Mouse (Mus musculus) c-Kit-positive CD71-positive TER-119-negative erythroid progenitor cells, embryonic 14.5 days (primary cell): ENCODE results near the gene Thap7.
"Not testable (repeated sequence)": the region's sequence is repeated elsewhere in the genome, so short reads cannot be mapped to it uniquely, and the experiment has no call there.

Experiments
- DNase-seq: peaks from one replicate; pipeline ENCODE4 v3.0.0-alpha.2; 2013; ENCODE audit warnings: low read depth

Thap7 gene

GRCm38 (mm10) chr16:17529981-17530586, 852 bp downstream of the Thap7 start:
- no peak for DNase-seq

GRCm38 (mm10) chr16:17528276-17528675, 2.7 kb downstream of the Thap7 start:
- DNase-seq = no peak

GRCm38 (mm10) chr16:17527606-17528005, 3.3 kb downstream of the Thap7 start:
- DNase-seq = no peak

- DNase-seq = no peak
Measured at GRCm38 (mm10) chr16:17526223-17526622, 4.7 kb downstream of the Thap7 start.

- no peak for DNase-seq
Measured at GRCm38 (mm10) chr16:17525524-17525923, 5.4 kb downstream of the Thap7 start.

- DNase-seq = no peak
Measured at GRCm38 (mm10) chr16:17524156-17524555, 6.8 kb downstream of the Thap7 start.

- DNase-seq = no peak
Measured at GRCm38 (mm10) chr16:17518910-17519309, 12.0 kb downstream of the Thap7 start.

GRCm38 (mm10) chr16:17511431-17511830, 19.5 kb downstream of the Thap7 start:
- DNase-seq = no peak

- DNase-seq = no peak
Measured at GRCm38 (mm10) chr16:17510686-17511085, 20.2 kb downstream of the Thap7 start.

GRCm38 (mm10) chr16:17510143-17510542, 20.8 kb downstream of the Thap7 start:
- DNase-seq = no peak

- DNase-seq = no peak
Measured at GRCm38 (mm10) chr16:17509240-17509597, 21.7 kb downstream of the Thap7 start.

- peak; percentile 81 for DNase-seq
Measured at GRCm38 (mm10) chr16:17508546-17509239, 22.2 kb downstream of the Thap7 start, which contains the start of gene Lztr1. TSS of gene Lztr1 (plus strand) at chr16:17508688.

GRCm38 (mm10) chr16:17508031-17508430, 22.9 kb downstream of the Thap7 start:
- DNase-seq = not testable (repeated sequence)

GRCm38 (mm10) chr16:17507018-17507552, 23.9 kb downstream of the Thap7 start:
- no peak for DNase-seq

- no peak for DNase-seq
Measured at GRCm38 (mm10) chr16:17502681-17503080, 28.3 kb downstream of the Thap7 start.

GRCm38 (mm10) chr16:17499249-17499883, 31.6 kb downstream of the Thap7 start:
- DNase-seq = no peak

GRCm38 (mm10) chr16:17496499-17497305, 34.2 kb downstream of the Thap7 start:
- no peak for DNase-seq

- DNase-seq = no peak
Measured at GRCm38 (mm10) chr16:17491896-17492561, 38.9 kb downstream of the Thap7 start.

GRCm38 (mm10) chr16:17491154-17491553, 39.8 kb downstream of the Thap7 start:
- DNase-seq = no peak

- DNase-seq = no peak
Measured at GRCm38 (mm10) chr16:17489469-17490111, 41.3 kb downstream of the Thap7 start, which contains the start of gene Aifm3. TSS of gene Aifm3 (plus strand) at chr16:17489611.
